Mouse (Mus musculus): ENCODE results near the gene Sgip1. TPM values are rescaled to one million over a fixed set of nuclear protein-coding genes. Genes with fewer than 3 reads are reported as not detected.

Gene Sgip1
- polyA plus RNA-seq, 1 experiment from 2014 or later: 54.8 TPM

- H3K9me3 ChIP-seq: no peaks in the 10 kb centered on the region
- no peak for ATAC-seq (ENCODE audit: low read depth)
- no peak overlapping the region for H3K4me3 ChIP-seq
- peaks cover 34% of the 10 kb centered on the region for H3K36me3 ChIP-seq
- H3K27me3 ChIP-seq: no peaks in the 10 kb centered on the region
- no peak overlapping the region for H3K4me2 ChIP-seq
- WGBS: 46% methylated on average over 3 of the region's 4 CpGs
- H3K4me1 ChIP-seq (replicated peaks): no peaks in the 10 kb centered on the region
- no peak overlapping the region for H3K27ac ChIP-seq (replicated peaks)
- no peak overlapping the region for H3K9ac ChIP-seq
Measured at GRCm38 (mm10) chr4:102929491-102929890, 188.4 kb downstream of the Sgip1 start.

- ATAC-seq (ENCODE audit: low read depth): no peak
- no peaks in the 10 kb centered on the region for H3K27me3 ChIP-seq
- H3K4me1 ChIP-seq (replicated peaks): no peaks in the 10 kb centered on the region
- no peak overlapping the region for H3K4me2 ChIP-seq
- H3K36me3 ChIP-seq: peaks cover 40% of the 10 kb centered on the region
- 86% methylated on average over 7 of the region's 7 CpGs for WGBS
- H3K4me3 ChIP-seq: no peak overlapping the region
- H3K9ac ChIP-seq: no peak overlapping the region
- no peak overlapping the region for H3K27ac ChIP-seq (replicated peaks)
- no peaks in the 10 kb centered on the region for H3K9me3 ChIP-seq
Measured at GRCm38 (mm10) chr4:102930679-102931078, 189.6 kb downstream of the Sgip1 start.

- no peak for ATAC-seq (ENCODE audit: low read depth)
- peaks cover 30% of the 10 kb centered on the region for H3K36me3 ChIP-seq
- WGBS: 77% methylated on average over 3 of the region's 3 CpGs
Measured at GRCm38 (mm10) chr4:102940266-102940665, 199.2 kb downstream of the Sgip1 start.

GRCm38 (mm10) chr4:102940738-102941137 is 199.6 kb downstream of the Sgip1 start:
- Histone ChIP-seq H3K4me2 (no peak overlapping the region), H3K27ac (replicated peaks) (no peak overlapping the region), H3K9me3 (no peaks in the 10 kb centered on the region), H3K27me3 (no peaks in the 10 kb centered on the region), H3K4me3 (no peak overlapping the region), H3K36me3 (peaks cover 27% of the 10 kb centered on the region), H3K4me1 (replicated peaks) (no peaks in the 10 kb centered on the region), H3K9ac (no peak overlapping the region)
- 89% methylated on average over 4 of the region's 4 CpGs for WGBS
- no peak for ATAC-seq (ENCODE audit: low read depth)

More at GRCm38 (mm10) chr4:102940266-102940665, 199.2 kb downstream of the Sgip1 start:
- Histone ChIP-seq H3K9me3 (no peaks in the 10 kb centered on the region), H3K4me1 (replicated peaks) (no peaks in the 10 kb centered on the region), H3K27me3 (no peaks in the 10 kb centered on the region), H3K27ac (replicated peaks) (no peak overlapping the region), H3K4me2 (no peak overlapping the region), H3K9ac (no peak overlapping the region), H3K4me3 (no peak overlapping the region)

GRCm38 (mm10) chr4:102944325-102944724 is 203.2 kb downstream of the Sgip1 start:
- H3K9me3 ChIP-seq: no peaks in the 10 kb centered on the region
- no peak overlapping the region for H3K9ac ChIP-seq
- no peak overlapping the region for H3K4me2 ChIP-seq
- WGBS: 81% methylated on average over 6 of the region's 6 CpGs
- H3K36me3 ChIP-seq: peaks cover 11% of the 10 kb centered on the region
- no peaks in the 10 kb centered on the region for H3K27me3 ChIP-seq
- no peak overlapping the region for H3K4me3 ChIP-seq
- no peak for ATAC-seq (ENCODE audit: low read depth)
- no peaks in the 10 kb centered on the region for H3K4me1 ChIP-seq (replicated peaks)
- no peak overlapping the region for H3K27ac ChIP-seq (replicated peaks)

- Histone ChIP-seq H3K4me2 (no peak overlapping the region), H3K36me3 (no peaks in the 10 kb centered on the region; the same call in 1 of the 2 replicates), H3K27me3 (no peaks in the 10 kb centered on the region), H3K4me1 (replicated peaks) (no peaks in the 10 kb centered on the region), H3K9me3 (no peaks in the 10 kb centered on the region), H3K27ac (replicated peaks) (no peak overlapping the region), H3K4me3 (no peak overlapping the region), H3K9ac (no peak overlapping the region)
- WGBS: 73% methylated on average over 2 of the region's 2 CpGs
- no peak for ATAC-seq (ENCODE audit: low read depth)
Measured at GRCm38 (mm10) chr4:102952476-102952875, 211.4 kb downstream of the Sgip1 start.

- Histone ChIP-seq H3K9me3 (no peaks in the 10 kb centered on the region), H3K27me3 (no peaks in the 10 kb centered on the region), H3K4me2 (no peak overlapping the region), H3K4me3 (no peak overlapping the region), H3K9ac (no peak overlapping the region), H3K27ac (replicated peaks) (no peak overlapping the region), H3K4me1 (replicated peaks) (no peaks in the 10 kb centered on the region), H3K36me3 (no peaks in the 10 kb centered on the region; the same call in 1 of the 2 replicates)
- 69% methylated on average over 17 of the region's 17 CpGs for WGBS
- ATAC-seq (ENCODE audit: low read depth): no peak
Measured at GRCm38 (mm10) chr4:102955294-102955956, 214.3 kb downstream of the Sgip1 start.

- H3K27me3 ChIP-seq: no peaks in the 10 kb centered on the region
- 84% methylated on average over 5 of the region's 5 CpGs for WGBS
- no peaks in the 10 kb centered on the region for H3K4me1 ChIP-seq (replicated peaks)
- peaks cover 20% of the 10 kb centered on the region for H3K36me3 ChIP-seq
- no peak for ATAC-seq (ENCODE audit: low read depth)
- H3K9ac ChIP-seq: no peak overlapping the region
- no peak overlapping the region for H3K4me2 ChIP-seq
- H3K27ac ChIP-seq (replicated peaks): no peak overlapping the region
- H3K9me3 ChIP-seq: no peaks in the 10 kb centered on the region
- no peak overlapping the region for H3K4me3 ChIP-seq
Measured at GRCm38 (mm10) chr4:102959409-102959808, 218.3 kb downstream of the Sgip1 start.

GRCm38 (mm10) chr4:102964174-102964573 is 223.1 kb downstream of the Sgip1 start:
- no peak overlapping the region for H3K27ac ChIP-seq (replicated peaks)
- no peak overlapping the region for H3K9ac ChIP-seq
- no peak overlapping the region for H3K4me3 ChIP-seq
- H3K4me2 ChIP-seq: no peak overlapping the region
- 80% methylated on average over 3 of the region's 3 CpGs for WGBS
- H3K9me3 ChIP-seq: no peaks in the 10 kb centered on the region
- H3K27me3 ChIP-seq: no peaks in the 10 kb centered on the region
- H3K4me1 ChIP-seq (replicated peaks): no peaks in the 10 kb centered on the region
- peaks cover 51% of the 10 kb centered on the region for H3K36me3 ChIP-seq
- ATAC-seq (ENCODE audit: low read depth): no peak

- no peaks in the 10 kb centered on the region for H3K4me1 ChIP-seq (replicated peaks)
- no peak overlapping the region for H3K4me3 ChIP-seq
- H3K27me3 ChIP-seq: no peaks in the 10 kb centered on the region
- H3K4me2 ChIP-seq: no peak overlapping the region
- 82% methylated on average over 15 of the region's 15 CpGs for WGBS
- peaks cover 42% of the 10 kb centered on the region for H3K36me3 ChIP-seq
- no peaks in the 10 kb centered on the region for H3K9me3 ChIP-seq
- ATAC-seq (ENCODE audit: low read depth): no peak
- H3K27ac ChIP-seq (replicated peaks): no peak overlapping the region
- no peak overlapping the region for H3K9ac ChIP-seq
Measured at GRCm38 (mm10) chr4:102967811-102968210, 226.7 kb downstream of the Sgip1 start.

- ATAC-seq (ENCODE audit: low read depth): no peak
- no peak overlapping the region for H3K4me2 ChIP-seq
- 86% methylated on average over 5 of the region's 5 CpGs for WGBS
Measured at GRCm38 (mm10) chr4:102969599-102969998, 228.5 kb downstream of the Sgip1 start.

GRCm38 (mm10) chr4:102971159-102971558 is 230.1 kb downstream of the Sgip1 start:
- H3K9ac ChIP-seq: no peak overlapping the region
- no peaks in the 10 kb centered on the region for H3K9me3 ChIP-seq
- H3K27ac ChIP-seq (replicated peaks): no peak overlapping the region
- H3K27me3 ChIP-seq: 0 out of 2 replicates have a peak, but pooled peaks cover 2% of the 10 kb centered on the region
- ATAC-seq (ENCODE audit: low read depth): no peak
- H3K4me3 ChIP-seq: no peak overlapping the region
- no peak overlapping the region for H3K4me2 ChIP-seq
- WGBS: 68% methylated on average over 5 of the region's 5 CpGs
- H3K36me3 ChIP-seq: peaks cover 27% of the 10 kb centered on the region
- no peaks in the 10 kb centered on the region for H3K4me1 ChIP-seq (replicated peaks)

More at GRCm38 (mm10) chr4:102969599-102969998, 228.5 kb downstream of the Sgip1 start:
- Histone ChIP-seq H3K4me3 (no peak overlapping the region), H3K4me1 (replicated peaks) (no peaks in the 10 kb centered on the region), H3K9ac (no peak overlapping the region), H3K9me3 (no peaks in the 10 kb centered on the region), H3K27ac (replicated peaks) (no peak overlapping the region), H3K27me3 (no peaks in the 10 kb centered on the region), H3K36me3 (peaks cover 36% of the 10 kb centered on the region)

- Histone ChIP-seq H3K36me3 (peaks cover 18% of the 10 kb centered on the region), H3K9me3 (no peaks in the 10 kb centered on the region), H3K27me3 (0 out of 2 replicates have a peak, but pooled peaks cover 3% of the 10 kb centered on the region), H3K4me2 (no peak overlapping the region), H3K4me1 (replicated peaks) (no peaks in the 10 kb centered on the region; the same call in 1 of the 2 replicates), H3K27ac (replicated peaks) (no peak overlapping the region), H3K9ac (no peak overlapping the region), H3K4me3 (no peak overlapping the region)
- 82% methylated on average over 3 of the region's 3 CpGs for WGBS
- no peak for ATAC-seq (ENCODE audit: low read depth)
Measured at GRCm38 (mm10) chr4:102972071-102972470, 231.0 kb downstream of the Sgip1 start.

All from neural tube, embryonic 13.5 days (tissue).